Mouse (Mus musculus) heart, postnatal 0 days (tissue): ENCODE measurements around the gene Rd3.

ENCODE experiments used
- CTCF ChIP-seq: IDR thresholded peaks from 2 replicates; pipeline ENCODE4 v1.5.1; 2016; ENCODE audit warnings: antibody characterized with exemption, control low read depth, low read depth
- EP300 ChIP-seq: IDR thresholded peaks from 2 replicates; pipeline ENCODE4 v1.6.1; 2016; ENCODE audit warnings: antibody characterized with exemption, low read depth

DNA sequence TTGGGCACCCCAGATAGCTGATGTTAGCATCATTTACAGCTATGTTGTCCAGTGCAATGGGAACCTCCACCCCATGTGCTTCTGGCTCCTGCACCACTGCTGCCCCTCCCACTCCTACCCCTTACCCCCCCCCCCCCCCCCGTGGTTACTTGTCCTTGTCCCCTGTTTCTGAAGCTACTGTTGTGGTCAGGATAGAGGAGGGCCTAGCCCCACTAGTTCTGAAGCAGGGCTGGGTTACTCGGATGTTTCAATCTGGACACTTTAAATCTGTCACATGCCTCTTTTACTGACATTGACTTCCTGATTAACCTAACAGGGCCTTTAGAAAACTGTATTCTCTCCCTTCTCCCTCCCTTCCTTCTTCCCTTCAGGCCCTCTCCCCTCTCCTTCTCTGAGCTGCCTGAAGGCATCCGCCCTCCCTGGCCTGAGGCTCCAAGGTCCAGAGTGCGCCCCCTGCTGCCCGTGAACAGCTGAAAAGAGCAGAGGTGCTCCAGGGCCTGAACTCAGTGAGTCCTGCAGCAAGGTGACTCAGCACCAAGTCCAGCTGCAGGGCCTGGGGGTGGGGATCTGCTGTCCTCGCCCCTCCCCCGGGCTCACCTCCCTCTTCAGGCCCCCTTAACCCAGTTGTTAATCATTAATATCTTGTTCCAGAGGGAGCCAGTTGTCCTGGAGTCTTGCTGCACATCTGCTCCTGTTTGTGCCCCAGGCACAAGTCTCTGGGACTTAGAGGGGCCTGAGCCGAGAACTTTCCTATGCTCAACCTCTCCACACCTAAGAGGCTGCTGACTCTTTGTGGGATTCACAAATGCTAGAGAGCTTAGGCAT is 13.0 kb upstream of the Rd3 start:
- TF ChIP-seq CTCF: peak; percentile 93
- TF ChIP-seq EP300: no peak
